Mouse (Mus musculus) myocyte (in vitro differentiated cells): ENCODE data around the gene 4933405L10Rik.

ENCODE experiments used
- CEBPB ChIP-seq: IDR thresholded peaks from 2 replicates; pipeline ENCODE4 v1.6.1; 2011; ENCODE audit warnings: mild to moderate bottlenecking, moderate library complexity; ENCODE audit not compliant: poor library complexity, insufficient read depth, severe bottlenecking
- E2F4 ChIP-seq: IDR thresholded peaks from one replicate; pipeline ENCODE4 v1.6.1; 2011; ENCODE audit warnings: mild to moderate bottlenecking, control low read depth, moderate library complexity; ENCODE audit not compliant: insufficient read depth
- MAX ChIP-seq: IDR thresholded peaks from one replicate; pipeline ENCODE4 v1.6.1; 2011; ENCODE audit warnings: low read depth, mild to moderate bottlenecking, control low read depth
- MYOD1 ChIP-seq, 3 experiments: IDR thresholded peaks; one replicate each; pipeline ENCODE4 v1.6.1; 2011; ENCODE audit warnings: control low read depth in 2 of 3, low read depth in 2 of 3, mild to moderate bottlenecking in 2 of 3, moderate library complexity in 1 of 3; ENCODE audit not compliant: insufficient read length in 2 of 3, control insufficient read depth in 1 of 3
- MYOG ChIP-seq, 3 experiments: IDR thresholded peaks; one replicate each; pipeline ENCODE4 v1.6.1; 2011; ENCODE audit warnings: control low read depth in 2 of 3, low read depth in 2 of 3, mild to moderate bottlenecking in 2 of 3; ENCODE audit not compliant: insufficient read length in 2 of 3, control insufficient read depth in 1 of 3, insufficient read depth in 1 of 3
- POLR2A ChIP-seq: IDR thresholded peaks from one replicate; pipeline ENCODE4 v1.6.1; 2011; ENCODE audit warnings: low read depth, mild to moderate bottlenecking, control low read depth, moderate library complexity; ENCODE audit not compliant: insufficient read length
- POLR2AphosphoS2 ChIP-seq: IDR thresholded peaks from one replicate; pipeline ENCODE4 v1.6.1; 2011; ENCODE audit warnings: low read depth, control low read depth; ENCODE audit not compliant: insufficient read length
- REST ChIP-seq: IDR thresholded peaks from one replicate; pipeline ENCODE4 v1.6.1; 2011; ENCODE audit warnings: mild to moderate bottlenecking, control low read depth, moderate library complexity; ENCODE audit not compliant: insufficient read depth, insufficient read length
- TCF12 ChIP-seq: IDR thresholded peaks from one replicate; pipeline ENCODE4 v1.6.1; 2011; ENCODE audit warnings: mild to moderate bottlenecking, control low read depth; ENCODE audit not compliant: poor library complexity, insufficient read depth, severe bottlenecking
- TCF3 ChIP-seq: IDR thresholded peaks from one replicate; pipeline ENCODE4 v1.6.1; 2011; ENCODE audit warnings: low read depth, control low read depth; ENCODE audit not compliant: insufficient read length
- USF1 ChIP-seq: IDR thresholded peaks from one replicate; pipeline ENCODE4 v1.6.1; 2011; ENCODE audit warnings: low read depth, mild to moderate bottlenecking, control low read depth, moderate library complexity

GRCm38 (mm10) chr8:105732186-105732585 is 24.7 kb downstream of the 4933405L10Rik start:
- TF ChIP-seq POLR2A (no peak), REST (no peak), MYOD1 (IDR thresholded peaks at IDR 0.05; ENCODE audit: control insufficient read depth in 1 of 3, insufficient read length in 2 of 3, low read depth in 2 of 3) (no peak), USF1 (no peak), MYOG (IDR thresholded peaks at IDR 0.05; ENCODE audit: control insufficient read depth in 1 of 3, insufficient read depth in 1 of 3, insufficient read length in 2 of 3, low read depth in 2 of 3) (no peak), E2F4 (no peak), MAX (no peak), POLR2AphosphoS2 (no peak), TCF3 (no peak), TCF12 (no peak), CEBPB (no peak)
